Mouse (Mus musculus): Measurements from ENCODE around the gene Taf5l.
"Not testable (repeated sequence)": the region's sequence is repeated elsewhere in the genome, so short reads cannot be mapped to it uniquely, and the experiment has no call there.

The Taf5l gene

DNA sequence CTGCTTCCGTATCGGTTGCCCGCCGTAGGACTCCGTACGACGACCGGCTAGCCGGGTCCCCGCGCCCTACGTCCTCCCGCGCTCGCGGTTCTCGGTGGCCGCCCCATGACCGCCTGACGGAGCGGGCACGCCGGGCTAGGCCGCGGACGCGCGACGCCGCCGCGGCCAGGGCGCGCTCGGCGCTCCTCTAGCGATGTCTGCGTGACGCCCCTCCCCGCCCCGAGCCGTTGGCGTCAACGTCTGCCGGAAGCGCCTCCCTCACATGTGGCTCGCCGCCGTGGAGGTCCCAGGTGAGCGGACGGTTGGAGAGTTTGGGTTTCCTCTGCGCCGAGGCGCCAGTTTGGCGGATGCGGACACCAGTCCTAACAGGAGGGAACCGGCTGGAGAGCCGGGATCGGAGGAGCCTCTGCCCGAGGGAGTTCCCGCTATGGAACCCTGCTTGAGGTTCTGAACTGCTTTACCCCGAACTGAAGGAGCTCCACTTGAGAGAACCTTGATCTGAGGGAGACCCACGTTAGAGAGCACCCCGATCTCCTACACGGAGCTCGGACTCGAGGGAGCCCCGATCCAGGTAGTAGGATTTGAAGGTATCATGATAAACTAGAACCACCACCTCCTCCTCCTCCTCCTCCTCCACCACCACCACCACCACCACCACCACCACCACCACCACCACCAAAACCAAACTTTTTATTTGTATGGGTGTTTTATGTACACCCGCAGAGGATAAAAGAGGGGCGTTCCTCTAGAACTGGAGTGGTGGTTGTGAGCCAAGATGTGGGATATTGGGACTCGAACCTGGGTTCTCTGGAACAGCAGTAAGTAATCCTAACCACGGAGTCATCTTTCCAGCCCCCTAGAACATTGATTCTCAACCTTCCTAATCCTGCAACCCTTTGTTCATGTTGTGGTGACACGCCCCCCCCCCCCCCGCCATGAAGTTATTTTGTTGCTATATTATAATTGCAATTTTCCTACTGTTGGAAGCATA is at the start of gene Taf5l, which contains the start of gene Urb2:
TSS of gene Taf5l (minus strand) at position 161 of the 991 bp plus-strand sequence.
TSS of gene Urb2 (plus strand) at position 272 of the 991 bp plus-strand sequence.
- DNase-seq (ENCODE audit: low read depth, low spot score), result peak; percentile 77

DNA sequence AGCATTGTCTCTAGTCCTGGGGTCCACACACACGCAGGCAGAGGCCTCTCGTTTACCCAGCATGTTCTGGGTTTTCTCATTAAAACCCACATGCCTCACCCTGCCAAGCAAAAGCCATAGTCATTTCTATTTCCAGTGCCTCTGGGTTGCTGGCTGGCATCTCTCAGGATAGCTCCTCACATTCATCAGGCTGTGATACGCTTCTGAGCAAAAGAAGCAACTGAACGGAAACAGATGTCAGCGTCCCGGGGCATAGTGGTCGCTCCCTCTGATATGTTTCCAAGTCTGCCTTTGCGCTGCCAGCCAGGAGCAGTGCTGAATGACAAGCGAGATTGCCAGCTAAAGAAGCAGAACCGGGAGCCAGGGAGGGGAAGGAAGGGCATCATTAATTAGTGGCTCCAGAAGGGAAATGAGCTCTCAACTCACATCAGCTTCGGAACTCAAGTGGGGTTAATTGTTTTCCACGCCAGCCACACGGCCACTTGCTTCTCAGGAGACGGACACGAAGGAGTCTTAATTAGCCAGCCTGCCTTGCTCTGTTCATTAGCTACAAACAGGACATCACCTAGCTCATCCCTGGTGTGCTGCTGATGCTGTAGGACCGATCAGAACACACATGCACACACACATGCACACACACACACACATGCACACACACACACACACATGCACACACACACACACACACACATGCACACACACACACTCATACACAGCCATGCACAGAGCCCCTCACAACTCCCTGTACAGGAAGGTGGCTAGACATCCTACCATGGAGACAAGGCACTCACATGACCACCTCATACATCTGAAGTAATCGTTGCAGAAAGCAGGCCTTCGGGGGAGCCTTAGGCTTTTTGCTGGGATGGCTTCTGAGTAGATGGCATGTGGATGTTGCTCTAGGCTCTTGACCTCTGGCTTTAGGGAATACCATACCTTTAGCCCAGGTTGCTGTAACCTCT is 49.4 kb upstream of the Taf5l start:
- no peak for DNase-seq (ENCODE audit: low read depth, low spot score)

DNA sequence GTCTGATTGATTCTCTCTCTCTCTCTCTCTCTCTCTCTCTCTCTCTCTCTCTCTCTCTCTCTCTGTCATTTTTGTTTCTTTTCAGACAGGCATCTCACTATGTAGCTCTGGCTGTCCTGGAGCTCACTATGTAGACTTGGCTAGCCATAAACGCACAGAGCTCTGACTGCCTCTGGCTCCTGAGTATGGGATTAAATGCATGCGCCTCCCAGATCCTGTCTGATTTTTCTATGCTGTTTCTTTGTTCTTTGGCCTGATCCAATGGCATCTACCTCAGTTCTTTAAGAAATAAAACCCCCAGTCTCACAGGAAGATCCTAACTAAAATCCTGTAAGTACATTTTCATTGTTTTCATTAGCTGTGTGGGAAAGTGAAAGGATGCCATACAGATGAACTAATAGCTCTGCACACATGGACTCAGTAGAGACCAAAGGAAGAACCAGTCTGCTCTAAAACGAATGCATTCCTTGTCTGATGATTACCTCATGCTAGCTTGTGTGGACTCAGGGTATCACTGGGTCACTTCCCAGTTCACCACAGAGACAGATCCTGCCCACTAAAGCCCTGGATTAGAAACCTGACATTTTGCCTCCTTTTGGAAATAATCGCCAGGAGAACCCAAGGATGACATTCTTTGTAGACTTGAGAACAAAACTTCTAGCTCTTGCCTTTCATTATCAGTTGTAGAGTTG is 46.0 kb upstream of the Taf5l start:
- DNase-seq (ENCODE audit: low read depth, low spot score), result no peak

GRCm38 (mm10) chr8:124066325-124067058 is 45.3 kb upstream of the Taf5l start:
- DNase-seq (ENCODE audit: low read depth, low spot score), result no peak

- DNase-seq (ENCODE audit: low read depth, low spot score), result no peak
Measured at GRCm38 (mm10) chr8:124056832-124057655, 35.8 kb upstream of the Taf5l start.

GRCm38 (mm10) chr8:124052568-124052967 is 31.4 kb upstream of the Taf5l start:
- no peak for DNase-seq (ENCODE audit: low read depth, low spot score)

- peak; percentile 30 for DNase-seq (ENCODE audit: low read depth, low spot score)
Measured at GRCm38 (mm10) chr8:124052110-124052509, 30.9 kb upstream of the Taf5l start.

DNA sequence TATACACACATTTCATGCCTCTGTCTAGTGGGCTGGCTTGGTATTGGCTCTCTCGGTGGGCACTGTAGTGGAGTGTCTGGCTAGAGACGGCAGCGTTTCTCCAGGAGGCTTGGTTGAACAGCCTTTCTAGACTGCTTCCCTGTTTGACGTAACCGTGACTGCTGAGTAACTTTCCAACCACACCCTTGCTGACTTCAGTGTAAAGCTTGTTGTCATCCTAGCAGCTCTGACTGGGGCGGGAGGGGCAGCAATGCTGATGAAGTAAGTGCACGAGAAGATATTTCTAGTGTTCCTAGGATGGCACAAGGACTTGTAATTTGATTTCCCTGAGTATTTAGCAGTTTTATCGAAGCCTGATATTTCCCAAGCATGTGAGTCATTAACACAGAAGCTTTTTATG is 24.7 kb upstream of the Taf5l start:
- DNase-seq (ENCODE audit: low read depth, low spot score), result no peak

GRCm38 (mm10) chr8:124044931-124045330 is 23.7 kb upstream of the Taf5l start:
- DNase-seq (ENCODE audit: low read depth, low spot score), result no peak

- DNase-seq (ENCODE audit: low read depth, low spot score), result no peak
Measured at GRCm38 (mm10) chr8:124044421-124044820, 23.2 kb upstream of the Taf5l start.

- no peak for DNase-seq (ENCODE audit: low read depth, low spot score)
Measured at GRCm38 (mm10) chr8:124042201-124042600, 21.0 kb upstream of the Taf5l start.

- DNase-seq (ENCODE audit: low read depth, low spot score), result no peak
Measured at GRCm38 (mm10) chr8:124039351-124039750, 18.2 kb upstream of the Taf5l start.

DNA sequence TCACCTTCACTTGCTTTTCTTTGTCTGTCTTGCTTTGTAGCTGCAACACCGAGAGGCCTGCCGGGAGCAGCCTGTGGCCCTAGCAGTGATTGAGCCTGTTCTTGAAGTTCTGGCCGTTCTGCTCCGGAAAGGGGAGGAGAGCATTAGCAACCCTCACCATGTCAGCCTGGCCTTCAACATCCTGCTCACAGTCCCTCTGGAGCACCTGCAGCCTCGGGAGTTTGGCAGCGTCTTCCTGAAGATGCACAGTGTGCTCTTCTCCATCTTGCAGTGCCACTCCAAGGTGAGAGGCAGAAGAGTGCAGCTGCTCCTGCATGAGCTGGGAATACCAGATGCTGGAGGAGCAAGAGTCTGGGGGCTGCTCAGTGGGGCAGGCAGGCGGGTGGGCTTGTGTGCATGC is 16.9 kb upstream of the Taf5l start:
- DNase-seq (ENCODE audit: low read depth, low spot score), result no peak

GRCm38 (mm10) chr8:124033400-124033799 is 12.2 kb upstream of the Taf5l start:
- no peak for DNase-seq (ENCODE audit: low read depth, low spot score)

DNA sequence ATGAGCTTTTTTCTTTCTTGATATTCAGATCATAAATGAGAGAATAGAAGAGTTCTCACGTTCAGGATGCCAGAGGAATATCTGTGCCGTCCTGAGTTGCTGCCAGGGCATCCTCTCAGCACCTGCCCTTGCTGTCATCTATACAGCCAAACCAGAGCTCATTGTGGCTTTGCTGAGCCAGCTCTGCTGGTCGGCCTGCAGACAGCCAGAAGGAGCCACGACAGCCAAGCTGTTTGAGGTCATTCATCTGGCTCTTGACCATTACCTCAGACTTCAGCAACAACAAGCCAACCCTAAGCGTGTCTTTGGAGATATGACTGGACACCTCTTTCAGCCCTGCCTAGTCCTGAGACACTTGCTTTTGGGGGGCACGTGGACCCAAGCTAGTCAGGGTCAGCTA is 6.6 kb upstream of the Taf5l start:
- no peak for DNase-seq (ENCODE audit: low read depth, low spot score)

- not testable (repeated sequence) for DNase-seq (ENCODE audit: low read depth, low spot score)
Measured at GRCm38 (mm10) chr8:124026265-124026664, 5.1 kb upstream of the Taf5l start.

DNA sequence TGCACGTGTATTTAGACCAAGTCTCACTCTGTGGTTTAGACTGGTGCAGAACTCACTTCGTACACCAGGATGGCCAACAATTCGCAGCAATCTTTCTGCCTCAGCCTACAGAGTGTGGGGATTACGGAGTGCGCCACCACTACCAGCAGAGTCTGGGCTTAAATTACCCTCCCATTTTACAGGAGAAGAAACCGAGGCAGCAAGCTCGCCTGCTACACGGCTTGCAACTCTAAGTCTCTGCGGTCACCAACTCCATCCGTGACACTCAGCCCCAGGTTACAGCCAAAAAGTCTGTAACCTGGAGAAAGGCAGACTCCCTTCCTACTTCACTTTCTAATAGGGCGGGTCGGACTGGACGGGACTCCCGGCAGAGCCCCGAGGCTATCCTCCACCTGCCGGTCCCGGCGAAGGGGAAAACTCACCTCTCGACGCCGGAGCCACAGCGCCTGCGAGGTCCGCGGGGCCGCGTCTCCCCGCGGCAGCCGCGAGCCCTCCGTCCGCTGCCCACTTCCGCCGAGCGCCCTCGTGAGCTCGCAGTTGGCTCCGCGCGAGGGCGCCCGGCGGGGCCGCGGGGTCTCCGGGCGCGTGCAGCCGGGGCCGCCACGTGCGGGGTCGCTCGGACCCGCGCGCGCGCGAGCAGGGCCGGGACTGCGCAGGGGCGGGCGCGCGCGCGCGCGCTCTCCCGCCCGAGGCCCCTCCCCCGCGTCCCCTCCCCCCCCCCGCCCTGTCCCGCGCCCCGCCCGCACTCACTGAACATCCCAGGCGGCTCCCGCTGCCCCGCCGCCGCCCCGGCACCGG is 559 bp downstream of the Taf5l start:
- DNase-seq (ENCODE audit: low read depth, low spot score), result peak; percentile 36

- no peak for DNase-seq (ENCODE audit: low read depth, low spot score)
Measured at GRCm38 (mm10) chr8:124019782-124020181, 1.4 kb downstream of the Taf5l start.

- DNase-seq (ENCODE audit: low read depth, low spot score), result no peak
Measured at GRCm38 (mm10) chr8:124014751-124015150, 6.4 kb downstream of the Taf5l start.

Data from retina, adult 2 months (tissue).